Mouse (Mus musculus) brain, adult 2 months (tissue): ENCODE results near the gene Cplx3.

Source experiments
- DNase-seq: peaks from one replicate; pipeline ENCODE4 v3.0.0; 2011; ENCODE audit warnings: low read depth, low spot score

The Cplx3 gene

GRCm38 (mm10) chr9:57606139-57606851 is at the start of gene Cplx3:
Cplx3 (minus strand) TSS chr9:57606281.
- DNase-seq: peak; percentile 43

- peak; percentile 95 for DNase-seq
These were observed 49.7 kb upstream of the Cplx3 start for GRCm38 (mm10) chr9:57655749-57656148.

GRCm38 (mm10) chr9:57654966-57655365 is 48.9 kb upstream of the Cplx3 start:
- DNase-seq: no peak

- DNase-seq: no peak
These were observed 47.2 kb upstream of the Cplx3 start, which contains the start of gene Csk for GRCm38 (mm10) chr9:57653283-57653682. Csk (minus strand) TSS chr9:57653631.

- no peak for DNase-seq
These were observed 46.8 kb upstream of the Cplx3 start for GRCm38 (mm10) chr9:57652855-57653254.

GRCm38 (mm10) chr9:57652351-57652750 is 46.3 kb upstream of the Cplx3 start:
- no peak for DNase-seq

- DNase-seq: peak; percentile 45
These were observed 44.8 kb upstream of the Cplx3 start for GRCm38 (mm10) chr9:57650786-57651311.

- no peak for DNase-seq
These were observed 44.2 kb upstream of the Cplx3 start for GRCm38 (mm10) chr9:57650130-57650785.

GRCm38 (mm10) chr9:57647286-57648108 is 41.4 kb upstream of the Cplx3 start:
- no peak for DNase-seq

- peak; percentile 42 for DNase-seq
These were observed 40.5 kb upstream of the Cplx3 start for GRCm38 (mm10) chr9:57646551-57647103.

- peak; percentile 94 for DNase-seq
These were observed 39.1 kb upstream of the Cplx3 start for GRCm38 (mm10) chr9:57644944-57645893.

- DNase-seq: no peak
These were observed 38.4 kb upstream of the Cplx3 start for GRCm38 (mm10) chr9:57644442-57644943.

GRCm38 (mm10) chr9:57643856-57644180 is 37.7 kb upstream of the Cplx3 start:
- DNase-seq: no peak

- DNase-seq: no peak
These were observed 37.2 kb upstream of the Cplx3 start for GRCm38 (mm10) chr9:57643169-57643855.

GRCm38 (mm10) chr9:57641775-57642550 is 35.9 kb upstream of the Cplx3 start:
- peak; percentile 74 for DNase-seq

- DNase-seq: no peak
These were observed 34.9 kb upstream of the Cplx3 start for GRCm38 (mm10) chr9:57641022-57641421.

- DNase-seq: peak; percentile 77
These were observed 34.3 kb upstream of the Cplx3 start for GRCm38 (mm10) chr9:57640384-57640783.

- DNase-seq: no peak
These were observed 33.7 kb upstream of the Cplx3 start for GRCm38 (mm10) chr9:57639661-57640328.
